Mouse (Mus musculus): ENCODE measurements around the gene Fam98a.

Fam98a gene

DNA sequence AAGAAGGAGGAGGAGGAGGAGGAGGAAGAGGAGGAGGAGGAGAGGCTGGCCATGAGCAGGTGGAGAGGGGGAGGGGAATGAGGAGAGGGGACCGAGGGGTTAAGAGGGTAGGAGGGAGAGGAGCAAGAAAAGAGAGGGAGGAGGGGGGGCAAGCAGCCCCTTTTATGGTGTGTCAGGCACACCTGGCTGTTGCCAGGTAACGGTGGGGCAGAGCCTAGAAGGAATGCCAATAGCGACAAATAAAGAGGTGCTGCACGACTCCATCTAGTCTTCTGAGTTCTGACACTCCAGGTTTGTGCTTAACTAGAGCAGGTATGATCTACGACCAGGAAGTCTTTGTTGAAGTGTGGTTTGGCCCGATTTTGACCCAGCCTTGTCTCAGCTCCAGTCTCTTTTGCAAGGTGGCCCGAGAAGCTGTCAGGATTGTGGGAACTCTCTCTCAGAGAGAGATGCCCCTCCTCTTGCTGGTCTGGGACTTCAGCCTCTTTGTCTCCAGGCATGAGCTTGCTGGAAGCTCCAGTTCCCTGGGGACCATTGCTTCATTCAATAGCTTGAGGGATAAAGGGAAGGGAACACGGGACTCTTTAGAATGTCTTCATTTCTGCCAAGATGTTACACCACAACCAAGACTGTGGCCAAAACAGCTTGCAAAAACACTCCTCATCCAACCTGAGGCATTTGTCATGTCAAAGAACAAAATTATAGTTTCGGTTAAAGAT lies 29.2 kb downstream of the Fam98a start:
- DNase-seq (ENCODE audit: low read depth, low spot score): no peak

- DNase-seq (ENCODE audit: low read depth, low spot score): no peak
Measured at GRCm38 (mm10) chr17:75521236-75521842, 30.4 kb downstream of the Fam98a start.

DNA sequence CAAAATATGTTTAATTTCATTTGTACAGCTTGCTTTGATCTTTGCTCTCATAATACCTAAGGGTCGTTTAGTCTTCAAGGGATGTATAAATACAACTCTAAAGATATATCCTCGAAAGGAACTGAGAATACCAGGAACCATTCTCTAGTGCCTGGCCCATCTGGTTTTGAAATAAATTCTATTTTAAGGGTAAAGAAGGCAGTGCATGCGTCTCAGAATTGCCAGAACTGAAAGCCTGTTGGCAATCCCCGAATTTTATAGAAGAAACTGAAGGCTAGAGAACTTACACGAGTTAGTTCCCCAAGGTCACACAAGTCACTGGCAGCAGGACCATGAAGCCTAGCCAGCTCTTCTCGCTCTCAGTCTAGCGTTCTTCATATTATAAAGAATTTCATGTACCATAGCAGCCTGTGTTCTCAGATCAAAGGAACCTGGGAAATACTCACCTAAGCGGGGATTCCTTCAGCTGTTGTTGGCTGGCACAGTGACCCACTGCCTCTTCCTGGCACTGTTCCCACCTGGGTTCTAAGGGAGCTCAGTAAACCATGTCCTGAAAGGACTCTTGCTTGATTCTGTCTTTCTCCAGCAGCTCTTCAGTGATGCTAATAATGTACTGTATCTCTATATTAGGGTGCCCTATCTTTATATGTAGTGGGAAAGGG lies 32.4 kb downstream of the Fam98a start:
- DNase-seq (ENCODE audit: low read depth, low spot score): no peak

GRCm38 (mm10) chr17:75518181-75518901 lies 33.4 kb downstream of the Fam98a start:
- no peak for DNase-seq (ENCODE audit: low read depth, low spot score)

DNA sequence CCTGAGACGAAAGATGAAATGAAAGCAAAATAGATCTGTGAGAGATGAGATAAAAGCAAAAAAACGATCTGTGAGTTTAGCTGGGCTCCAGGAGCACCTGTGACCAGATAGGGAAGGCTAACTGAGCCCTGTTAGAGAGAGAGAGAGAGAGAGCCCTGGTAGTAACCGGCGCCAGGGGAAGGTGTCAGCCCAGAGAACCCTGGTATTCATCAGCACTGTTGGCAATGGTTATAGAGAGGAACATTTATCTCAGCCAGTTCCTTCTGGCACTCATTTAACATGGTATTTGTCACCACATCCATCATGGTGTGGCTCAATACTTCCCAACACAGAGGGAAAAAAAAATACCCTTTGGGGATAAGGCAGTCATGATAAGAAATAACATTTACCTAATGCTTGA lies 35.2 kb downstream of the Fam98a start:
- DNase-seq (ENCODE audit: low read depth, low spot score): no peak

- DNase-seq (ENCODE audit: low read depth, low spot score): no peak
Measured at GRCm38 (mm10) chr17:75509257-75509656, 42.5 kb downstream of the Fam98a start.

GRCm38 (mm10) chr17:75506708-75507641 lies 44.8 kb downstream of the Fam98a start:
- DNase-seq (ENCODE audit: low read depth, low spot score): no peak

GRCm38 (mm10) chr17:75506097-75506675 lies 45.6 kb downstream of the Fam98a start:
- no peak for DNase-seq (ENCODE audit: low read depth, low spot score)

DNA sequence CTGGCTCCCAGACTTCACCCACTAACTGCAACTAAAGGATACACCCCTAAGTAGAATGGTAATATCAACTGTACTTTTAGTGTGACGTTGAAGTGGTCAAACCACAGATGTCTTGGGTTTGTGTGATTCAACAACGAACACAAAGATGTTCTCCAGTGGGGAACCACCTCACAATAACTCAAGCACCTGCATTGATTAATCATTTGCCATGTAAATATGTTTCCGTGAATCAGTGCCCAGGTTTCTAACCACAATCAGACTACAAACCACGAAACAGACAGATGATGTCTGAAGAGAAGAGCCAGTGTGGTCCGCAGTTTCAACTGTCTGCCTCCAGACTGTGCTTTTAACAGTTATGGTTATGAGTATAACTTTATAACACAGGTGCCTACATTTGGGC lies 46.7 kb downstream of the Fam98a start:
- DNase-seq (ENCODE audit: low read depth, low spot score): no peak

DNA sequence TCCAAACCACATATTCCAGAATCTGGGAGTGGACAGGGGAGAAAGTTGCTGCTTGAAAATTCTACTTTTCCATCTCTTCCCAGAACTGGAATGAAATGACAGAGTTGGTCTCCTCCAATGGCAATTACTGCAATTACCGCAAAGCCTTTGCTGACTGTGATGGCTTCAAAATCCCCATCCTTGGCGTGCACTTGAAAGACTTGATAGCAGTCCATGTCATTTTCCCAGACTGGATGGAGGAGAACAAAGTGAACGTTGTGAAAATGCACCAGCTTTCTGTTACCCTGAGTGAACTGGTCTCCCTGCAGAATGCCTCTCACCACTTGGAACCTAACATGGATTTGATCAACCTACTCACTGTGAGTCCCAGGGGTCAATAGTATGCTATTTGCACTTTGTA lies 48.7 kb downstream of the Fam98a start:
- DNase-seq (ENCODE audit: low read depth, low spot score): no peak

- no peak for DNase-seq (ENCODE audit: low read depth, low spot score)
Measured at GRCm38 (mm10) chr17:75498241-75498651, 53.5 kb downstream of the Fam98a start.

DNA sequence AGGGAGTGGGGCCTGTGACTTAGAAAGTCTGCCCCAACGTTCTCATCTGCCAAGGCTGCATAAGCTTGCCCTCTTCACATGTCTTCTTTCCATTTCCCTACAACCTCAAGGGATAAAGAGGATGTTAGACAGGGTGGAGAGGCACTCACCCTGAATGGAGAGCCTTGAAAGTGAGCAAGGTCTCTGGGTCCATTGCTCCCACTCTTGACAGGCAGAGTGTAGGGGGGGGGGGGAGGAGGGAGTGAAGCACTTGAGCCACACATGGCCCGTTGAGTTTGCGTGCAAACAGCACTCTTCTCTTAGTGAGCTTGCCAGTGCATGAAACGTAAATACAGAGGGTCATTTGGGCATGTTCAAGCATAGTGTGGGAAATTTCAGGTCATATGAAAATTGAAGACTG lies 56.5 kb downstream of the Fam98a start:
- DNase-seq (ENCODE audit: low read depth, low spot score): no peak

All from CD4-positive helper T cell, adult 2 months (primary cell).